Mouse (Mus musculus) kidney, adult 9 months (tissue): ENCODE results near the gene Cdipt.

ENCODE experiments used
- DNase-seq: peaks from one replicate; pipeline ENCODE4 v3.0.0; 2022

Gene Cdipt

DNA sequence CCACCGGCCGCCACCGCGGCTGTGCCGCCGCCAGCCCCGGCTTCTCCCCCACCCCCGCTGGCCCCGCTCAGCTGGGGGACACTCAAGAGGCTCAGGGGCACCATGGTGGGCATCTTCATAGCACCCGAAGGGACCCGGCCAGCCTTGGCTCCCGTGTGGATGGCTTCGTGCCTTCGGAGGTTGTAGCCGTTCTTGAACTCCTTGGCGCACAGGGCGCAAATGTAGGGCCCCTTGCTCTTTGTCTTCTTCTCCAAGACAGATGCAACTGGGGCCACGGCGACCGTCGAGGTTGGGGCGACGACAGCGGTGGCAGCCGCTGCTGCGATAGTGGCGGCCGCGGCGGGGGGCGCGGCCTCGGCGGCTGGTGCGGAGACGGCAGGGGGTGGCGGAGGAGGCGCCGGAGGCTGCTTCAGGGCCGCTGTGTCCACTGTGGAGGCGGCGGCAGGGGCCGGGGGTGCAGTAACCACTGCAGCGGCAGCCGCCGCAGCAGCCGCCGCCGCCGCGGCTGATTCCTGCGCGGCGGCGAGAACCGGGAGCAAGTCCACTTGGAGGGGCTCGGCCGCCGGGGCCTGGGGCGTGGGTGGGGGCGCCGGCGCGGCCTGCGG, 49.9 kb downstream of the Cdipt start:
- peak; percentile 54 for DNase-seq

DNA sequence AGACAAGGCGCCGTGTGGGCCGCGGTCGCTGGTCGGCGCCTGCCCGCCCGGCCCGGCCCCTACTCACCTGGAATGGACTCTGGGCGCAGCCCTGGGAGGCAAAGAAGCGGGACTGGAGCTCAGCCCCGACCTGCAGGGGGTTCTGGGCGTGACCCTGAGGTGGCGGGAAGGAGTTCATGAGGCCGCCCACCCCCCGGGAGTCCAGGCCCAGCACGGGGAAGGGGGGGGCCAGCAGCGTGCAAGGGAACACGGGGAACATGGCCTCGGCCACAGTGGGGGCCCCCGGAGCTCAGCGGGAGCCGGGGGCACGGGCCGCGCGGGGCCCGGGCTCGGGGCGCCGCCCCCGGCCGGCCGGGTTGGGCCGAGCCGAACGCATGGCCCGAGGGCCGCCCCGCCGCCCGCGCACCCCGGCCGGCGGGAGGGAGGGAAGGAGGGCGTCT, 50.5 kb downstream of the Cdipt start:
- DNase-seq = peak; percentile 85

DNA sequence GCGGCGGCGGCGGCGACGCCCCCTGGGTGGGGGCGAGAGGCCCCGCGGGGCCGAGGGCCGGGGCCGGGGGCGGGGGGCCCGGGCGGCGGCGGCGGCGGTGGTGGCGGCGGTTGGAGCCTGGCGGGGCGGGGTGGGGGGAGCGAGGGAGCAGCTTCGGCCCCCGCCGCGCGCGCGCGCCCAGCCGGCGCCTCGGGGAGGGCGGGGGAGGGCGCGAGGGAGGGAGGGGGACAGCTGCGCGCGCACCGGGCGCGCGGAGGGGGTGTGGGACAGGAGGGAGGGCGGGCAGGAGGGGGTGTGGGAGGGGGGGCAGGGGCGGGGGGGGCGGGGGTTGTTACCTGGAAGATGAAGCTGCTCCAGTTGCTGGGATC, 50.9 kb downstream of the Cdipt start:
- no peak for DNase-seq

DNA sequence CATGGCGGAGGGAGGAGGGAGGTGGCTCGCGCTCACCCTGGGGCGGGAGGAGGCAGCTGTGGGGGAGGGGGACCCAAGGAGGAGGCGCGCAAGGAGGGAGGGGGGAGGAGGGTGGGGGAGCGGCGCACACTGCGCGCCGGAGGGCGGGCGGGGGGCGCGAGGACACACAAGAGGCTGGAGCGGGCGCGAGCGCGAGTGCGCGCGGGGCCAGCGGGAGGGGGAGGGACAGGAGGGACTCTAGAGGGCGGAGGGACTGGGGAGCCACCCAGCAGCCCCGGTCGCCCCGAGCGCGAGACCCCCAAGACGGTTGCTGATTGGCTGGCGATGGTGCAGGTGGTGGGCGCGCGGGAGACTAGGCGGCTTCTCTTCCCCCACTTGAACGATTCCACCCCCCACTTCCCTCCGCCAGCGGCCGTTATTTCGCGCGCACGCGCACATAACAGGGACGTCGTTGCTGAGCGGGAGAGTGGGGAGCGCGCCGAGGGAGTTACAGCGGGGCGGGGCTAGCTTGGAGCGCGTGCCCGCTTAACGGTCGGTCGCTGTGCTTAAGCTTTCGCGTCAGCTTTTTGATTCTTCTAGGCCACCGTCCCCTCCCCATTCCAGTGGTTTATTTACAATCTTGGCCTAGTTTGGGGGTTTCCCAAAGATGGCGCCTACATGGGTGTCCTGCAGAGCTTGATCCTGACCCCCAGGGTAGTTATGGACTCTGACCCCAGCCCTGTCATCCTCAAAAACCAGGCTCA, 51.4 kb downstream of the Cdipt start, which contains the start of gene Maz:
Gene Maz, minus strand, starts transcription at position 54 of the 743 bp plus-strand sequence.
- peak; percentile 100 for DNase-seq

DNA sequence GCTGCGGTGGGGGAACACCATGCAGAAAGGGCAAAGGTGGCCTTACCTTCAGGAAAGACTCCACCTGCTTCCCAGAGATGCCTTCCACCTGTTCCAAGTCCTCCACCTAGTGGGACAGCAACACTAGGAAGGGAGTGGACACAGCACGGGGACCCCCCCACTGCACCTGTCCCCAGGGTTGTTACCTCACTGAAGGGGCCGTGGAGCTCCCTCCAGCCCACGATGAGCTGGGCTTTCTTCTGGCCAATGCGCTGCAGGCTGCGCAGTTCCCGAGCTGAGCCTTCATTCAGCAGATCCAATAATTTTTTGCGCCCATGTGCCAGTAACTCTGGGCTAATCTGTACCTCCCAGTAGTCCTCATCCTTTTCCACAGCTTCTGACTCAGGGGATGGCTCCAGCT, 52.2 kb downstream of the Cdipt start:
- no peak for DNase-seq
